Mouse (Mus musculus) hematopoietic stem cell, adult 5-6 weeks (primary cell): ENCODE measurements around the gene Lat. TPM values are rescaled to one million over a fixed set of nuclear protein-coding genes. Genes with fewer than 3 reads are reported as not detected.

Experiments used
- total RNA-seq: library from RNA; stranded (forward); fragments of 172-1452, 232-1000 nt; gene quantifications from 2 replicates; pipeline ENCODE4 v1.2.3, GENCODE M21; 2017

The Lat gene
- total RNA-seq, 1 experiment from 2014 or later = 31.5 TPM

Other genes starting within 250 kb of the Lat start
- gene Xpo6, start 169.1 kb downstream of the Lat start, total RNA-seq = 57.4 and 73.4 TPM in 2 replicates
- gene Sbk1, start 97.0 kb downstream of the Lat start, total RNA-seq = 3.8 and 5.4 TPM in 2 replicates
- gene Spns1, start 7.9 kb upstream of the Lat start, total RNA-seq = 8.6 and 11.3 TPM in 2 replicates
- 13.6 and 14.4 TPM in 2 replicates for gene Nfatc2ip, start 27.2 kb upstream of the Lat start, total RNA-seq
- not detected in 2 replicates for gene Cd19, start 45.3 kb upstream of the Lat start, total RNA-seq
- 33.8 and 36.4 TPM in 2 replicates for gene Rabep2, start 59.2 kb upstream of the Lat start, total RNA-seq
- 0.30 TPM in 1 of 2 replicates, not detected in the other for gene Atp2a1, start 93.5 kb upstream of the Lat start, total RNA-seq
- gene Sh2b1, start 105.9 kb upstream of the Lat start, total RNA-seq = 15.3 and 20.9 TPM in 2 replicates
- 48.1 and 99.2 TPM in 2 replicates for gene Tufm, start 117.8 kb upstream of the Lat start, total RNA-seq
- 40.0 and 40.2 TPM in 2 replicates for gene Atxn2l, start 133.9 kb upstream of the Lat start, total RNA-seq
- 187 and 207 TPM in 2 replicates for gene Eif3c, start 196.8 kb upstream of the Lat start, total RNA-seq
- 24.8 and 26.0 TPM in 2 replicates for gene Apobr, start 215.4 kb upstream of the Lat start, total RNA-seq
- gene Cln3, start 216.2 kb upstream of the Lat start, total RNA-seq = 26.1 and 57.4 TPM in 2 replicates
- 3.2 and 3.6 TPM in 2 replicates for gene Il27, start 225.4 kb upstream of the Lat start, total RNA-seq